Mouse (Mus musculus) adrenal gland, postnatal 4 days (tissue): Measurements from ENCODE around the gene Troap. TPM values are rescaled to one million over a fixed set of nuclear protein-coding genes. Genes with fewer than 3 reads are reported as not detected.

Experiments
- DNase-seq, 2 experiments: peaks; one replicate each; pipeline ENCODE4 v3.0.0; 2021 to 2022; ENCODE audit warnings: low spot score in 2 of 2, mixed read lengths in 2 of 2
- microRNA-seq: library from miRNA; unstranded; fragments of <30 nt; microRNA quantifications from one replicate; pipeline ENCODE4 v1.2.0, GENCODE M21; 2021
- total RNA-seq, 2 experiments: library from RNA; stranded (reverse); gene quantifications; 2 replicates each; pipeline ENCODE4 v1.2.3; 2021

The Troap gene
- total RNA-seq, 2 experiments from 2014 or later: 14.5 to 17.1 TPM

DNA sequence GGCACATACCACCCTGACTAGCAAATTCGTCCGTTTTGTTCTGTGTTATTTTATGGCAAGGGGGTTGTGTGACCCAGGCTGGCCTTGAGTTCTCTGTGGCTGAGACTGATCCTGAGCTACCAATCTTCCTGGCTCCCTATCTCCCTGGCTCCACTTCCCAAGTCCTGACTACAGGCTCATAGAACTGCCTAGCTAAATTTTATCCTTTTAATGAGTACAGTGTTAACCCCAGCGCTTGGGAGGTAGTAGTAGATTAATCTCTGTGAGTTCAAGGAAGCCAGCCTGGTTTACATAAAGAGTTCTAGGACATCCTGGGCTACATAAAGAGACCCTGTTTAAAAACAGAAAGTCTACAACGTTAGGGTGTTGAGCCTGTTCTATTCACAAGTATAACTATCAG is 37.4 kb downstream of the Troap start:
- no peak for DNase-seq

DNA sequence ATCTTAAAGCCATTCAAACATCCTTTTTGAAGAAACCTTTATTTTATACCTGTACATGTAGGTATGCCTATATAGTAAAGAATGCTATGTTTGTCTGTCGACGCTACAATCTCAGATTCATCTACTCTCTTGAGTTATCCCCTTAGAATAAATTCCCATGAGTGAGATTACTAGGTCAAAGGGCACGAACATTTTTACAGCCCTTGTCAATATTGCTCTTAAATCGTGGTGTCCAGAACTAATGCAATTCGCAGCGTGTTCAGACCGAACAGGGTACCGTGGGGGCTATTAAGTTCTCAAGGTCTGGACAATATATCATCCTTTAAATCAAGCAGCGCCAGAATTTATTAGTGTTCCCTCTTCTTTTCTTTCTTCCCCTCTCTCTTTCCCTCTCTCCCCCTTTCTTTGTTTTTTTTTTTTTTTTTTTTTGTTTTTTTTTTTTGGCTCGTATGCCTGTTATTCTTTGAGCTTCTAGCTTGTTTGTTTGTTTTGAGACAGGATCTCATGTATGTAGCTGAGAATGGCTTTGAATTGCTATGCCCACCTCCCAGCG is 38.5 kb downstream of the Troap start:
- DNase-seq: no peak

GRCm38 (mm10) chr15:99113396-99113975 is 39.1 kb downstream of the Troap start:
- DNase-seq: no peak

DNA sequence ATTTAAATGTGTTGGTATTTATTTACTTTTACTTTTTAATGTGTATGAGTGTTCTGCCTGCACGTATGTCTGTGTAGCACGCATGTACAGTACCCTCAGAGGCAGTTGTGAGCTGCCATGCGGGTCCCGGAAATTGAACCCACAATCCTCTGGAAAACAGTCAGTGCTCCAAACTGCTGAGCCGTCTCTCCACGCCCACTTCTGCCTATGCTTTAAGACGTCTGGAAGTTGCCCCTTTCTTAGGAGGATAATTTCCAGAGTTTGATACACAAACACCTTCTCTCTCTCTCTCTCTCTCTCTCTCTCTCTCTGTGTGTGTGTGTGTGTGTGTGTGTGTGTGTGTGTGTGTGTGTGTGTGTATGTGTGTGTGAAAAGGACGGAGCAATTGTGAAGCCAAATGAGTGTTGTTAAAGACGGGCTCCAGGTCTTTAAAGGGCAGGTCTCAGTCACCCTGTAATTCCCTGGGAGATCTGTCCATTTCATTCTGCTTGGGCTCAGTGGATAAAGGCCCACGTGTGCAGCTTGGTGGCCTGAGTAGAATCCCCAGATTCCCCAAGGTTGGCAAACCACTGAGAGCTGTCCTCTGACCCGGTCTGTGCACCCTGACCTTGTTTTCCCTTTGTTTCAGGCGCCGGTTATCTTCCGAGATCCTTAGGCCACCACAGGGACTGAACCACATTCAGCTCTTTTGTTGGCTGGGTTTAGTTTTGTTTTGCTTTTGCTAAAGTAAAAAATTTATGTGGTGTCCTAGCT is 40.1 kb downstream of the Troap start:
- no peak for DNase-seq

DNA sequence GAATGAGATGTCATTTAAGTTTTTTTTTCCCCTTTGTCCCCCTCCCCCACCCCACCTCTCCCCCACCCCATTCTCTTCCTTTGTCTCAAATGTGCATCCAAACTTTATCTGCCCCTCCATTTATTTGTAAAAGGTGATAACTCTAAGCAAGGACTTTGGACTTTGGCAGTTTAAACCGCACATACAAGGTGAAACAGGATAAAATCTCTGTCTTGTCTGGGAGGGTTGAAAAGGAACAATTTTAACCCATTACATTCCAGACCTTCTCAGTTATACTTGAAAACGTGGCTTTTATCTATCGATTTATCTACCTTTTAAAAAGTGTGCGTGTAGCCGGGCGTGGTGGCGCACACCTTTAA is 40.7 kb downstream of the Troap start:
- no peak for DNase-seq

DNA sequence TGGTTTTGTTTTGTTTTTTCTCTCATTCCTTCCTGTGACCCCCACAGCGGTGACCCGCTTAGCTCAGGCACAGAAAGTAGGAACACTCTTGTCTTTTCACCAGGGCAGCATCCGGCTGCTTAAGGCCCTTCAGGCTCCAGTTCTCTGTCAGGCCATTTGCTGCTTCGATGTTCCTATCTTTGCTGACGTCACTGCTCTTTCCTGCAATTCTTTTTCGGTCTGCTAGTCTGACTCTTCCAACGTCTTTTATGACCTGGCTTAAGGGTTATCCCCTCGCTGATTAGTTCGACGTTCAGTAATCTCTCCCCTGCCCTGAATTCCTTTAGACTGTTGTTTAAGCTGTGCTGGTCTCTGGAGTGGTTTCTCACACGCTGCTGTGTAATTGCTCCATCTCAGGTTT is 42.2 kb downstream of the Troap start:
- DNase-seq: no peak

DNA sequence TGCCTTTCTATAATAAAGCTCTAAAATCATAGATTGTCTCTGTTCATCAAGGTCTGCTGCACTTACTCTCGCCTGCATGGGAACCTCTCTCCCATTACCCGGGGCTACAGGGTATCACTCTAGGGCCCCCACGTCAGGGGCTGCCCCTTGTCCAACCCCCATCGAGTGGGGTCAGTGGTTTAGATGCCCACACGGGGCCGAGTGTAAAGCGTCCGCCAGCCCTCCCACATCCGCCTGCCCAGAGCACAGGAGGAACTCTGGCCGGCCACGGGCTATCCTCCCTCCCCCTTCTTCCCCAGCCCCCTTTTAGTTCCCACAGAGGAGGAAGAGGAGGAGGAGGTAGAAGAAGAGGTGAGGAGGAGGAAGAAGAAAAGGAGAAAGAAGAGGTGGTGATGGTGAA is 46.4 kb downstream of the Troap start:
- DNase-seq: no peak

DNA sequence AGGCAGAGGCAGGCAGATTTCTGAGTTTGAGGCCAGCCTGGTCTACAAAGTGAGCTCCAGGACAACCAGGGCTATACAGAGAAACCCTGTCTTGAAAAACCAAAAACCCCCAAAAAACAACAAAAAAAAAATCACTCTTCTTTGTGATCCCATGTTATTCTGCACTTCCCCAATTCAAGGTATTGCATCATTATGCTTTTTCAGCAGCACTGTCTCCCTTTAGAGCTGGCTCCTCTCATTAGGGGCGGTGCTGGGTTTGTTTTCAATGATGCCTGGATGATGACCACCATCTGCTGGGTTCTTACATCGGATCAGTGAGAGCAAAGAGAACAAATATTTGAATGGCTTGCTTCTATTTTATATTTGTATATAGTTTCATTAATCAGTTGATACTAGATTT is 48.3 kb downstream of the Troap start:
- no peak for DNase-seq

GRCm38 (mm10) chr15:99125711-99126080 is 51.3 kb downstream of the Troap start, which contains the start of gene Spats2:
TSS of gene Spats2 (plus strand) at chr15:99125916.
- DNase-seq: no peak

GRCm38 (mm10) chr15:99126081-99126815 is 51.9 kb downstream of the Troap start:
- DNase-seq: peak; percentile 75 to 76

- no peak for DNase-seq
These were observed 52.5 kb downstream of the Troap start for GRCm38 (mm10) chr15:99126816-99127365.

- DNase-seq: no peak
These were observed 53.6 kb downstream of the Troap start for GRCm38 (mm10) chr15:99127851-99128522.

DNA sequence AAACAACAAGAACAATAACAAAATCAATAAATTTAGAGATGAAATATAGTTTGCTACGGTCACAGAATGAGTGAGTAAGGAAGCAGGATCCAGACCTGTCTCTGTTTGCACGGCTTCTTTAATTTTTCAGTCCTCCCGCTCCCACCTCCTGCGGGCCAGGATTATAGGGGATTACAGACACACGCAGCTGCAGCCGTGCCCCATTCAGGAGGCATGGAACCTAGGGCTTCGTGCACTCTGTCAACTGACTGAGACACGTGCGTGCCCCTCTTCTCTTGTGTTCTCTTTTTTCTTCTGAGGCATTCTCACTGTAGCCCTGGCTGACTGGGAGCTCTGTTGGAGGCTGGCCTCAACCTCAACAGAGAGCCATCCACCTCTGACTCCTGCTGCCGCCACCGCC is 55.1 kb downstream of the Troap start:
- no peak for DNase-seq

DNA sequence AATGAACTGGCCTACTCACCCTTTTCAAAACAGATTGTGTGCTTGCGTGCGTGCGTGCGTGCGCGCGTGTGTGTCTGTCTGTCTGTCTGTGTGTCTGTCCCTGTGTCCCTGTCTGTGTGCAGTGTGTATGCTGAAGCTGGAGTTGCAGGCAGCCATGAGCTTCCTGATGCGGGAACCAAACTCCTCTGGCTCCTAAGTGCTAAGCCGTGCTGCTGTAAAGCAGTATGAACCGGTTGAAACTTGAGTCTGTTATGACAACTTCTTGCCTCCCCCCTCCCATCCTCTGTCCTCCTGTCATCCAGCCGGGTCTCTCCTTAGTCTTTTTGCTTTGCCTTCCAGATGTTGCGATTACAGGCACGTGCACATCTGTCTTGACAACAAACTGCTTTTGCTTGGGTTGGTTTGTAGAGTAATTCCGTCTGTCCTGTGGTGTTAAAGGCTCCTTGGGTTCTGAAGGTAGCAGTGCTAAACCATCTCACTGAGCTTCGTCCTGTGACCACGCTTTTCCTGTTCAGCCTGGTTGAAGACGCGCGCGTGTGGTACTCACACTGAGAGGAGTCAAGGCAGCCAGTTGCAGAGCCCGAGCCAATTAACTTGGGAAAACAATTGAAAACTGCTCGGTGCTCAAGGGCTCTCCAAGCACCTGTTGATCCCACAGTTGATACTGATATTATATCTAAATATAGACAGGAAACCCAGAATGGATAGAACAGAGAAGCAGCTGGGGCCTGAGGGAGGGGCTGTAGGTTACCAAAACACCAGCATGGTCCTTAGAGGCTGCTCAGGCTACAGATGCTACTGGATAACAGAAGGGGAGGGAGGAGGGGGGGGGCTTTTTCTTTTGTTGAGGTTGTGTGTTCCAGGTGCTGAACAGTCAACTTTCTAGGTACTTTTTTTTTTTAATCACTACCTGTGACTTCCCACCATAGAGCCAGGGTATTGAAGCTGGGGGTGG is 55.9 kb downstream of the Troap start:
- DNase-seq: no peak

Small RNAs within 50 kb of the gene (microRNA-seq; reads per million reads assigned to microRNA genes)
- not detected for gene Mir6960

Other genes with a start within 250 kb of the Troap start
- 10 to 100 TPM; 66.4 to 68.2 TPM for gene Prkag1, start 243.1 kb upstream of the Troap start, total RNA-seq
- gene Kmt2d, start 203.4 kb upstream of the Troap start, total RNA-seq: 10 to 100 TPM; 68.9 to 71.5 TPM
- 1 to 10 TPM; 3.9 to 6.2 TPM for gene Rhebl1, start 180.0 kb upstream of the Troap start, total RNA-seq
- 1 to 10 TPM; 2.1 to 2.9 TPM for gene Dhh, start 176.0 kb upstream of the Troap start, total RNA-seq
- 10 to 100 TPM; 41.5 to 45.9 TPM for gene Lmbr1l, start 156.3 kb upstream of the Troap start, total RNA-seq
- gene Tuba1b, start 140.0 kb upstream of the Troap start, total RNA-seq: 100 to 1,000 TPM; 512 to 526 TPM
- gene Gm49450, start 121.0 kb upstream of the Troap start, total RNA-seq: not detected
- 100 to 1,000 TPM; 323 to 446 TPM for gene Tuba1a, start 120.9 kb upstream of the Troap start, total RNA-seq
- gene Tuba1c, start 44.7 kb upstream of the Troap start, total RNA-seq: 100 to 1,000 TPM; 200 to 217 TPM
- gene Prph, start 19.4 kb upstream of the Troap start, total RNA-seq: 10 to 100 TPM; 26.7 to 68.4 TPM
- gene C1ql4, start 13.2 kb downstream of the Troap start, total RNA-seq: under 1 TPM in 1 of 2 experiments, not detected in 1; 0.20 TPM
- gene Dnajc22, start 18.6 kb downstream of the Troap start, total RNA-seq: 1 to 10 TPM; 3.7 to 6.4 TPM
- 10 to 100 TPM; 30.7 to 34.1 TPM for gene Spats2, start 51.3 kb downstream of the Troap start, total RNA-seq
- gene Kcnh3, start 150.3 kb downstream of the Troap start, total RNA-seq: 1 to 10 TPM; 3.8 to 6.7 TPM
- gene Mcrs1, start 177.4 kb downstream of the Troap start, total RNA-seq: 10 to 100 TPM; 72.0 to 72.8 TPM
- gene Prpf40b, start 220.5 kb downstream of the Troap start, total RNA-seq: 10 to 100 TPM; 68.7 to 77.8 TPM
- gene Fam186b, start 221.3 kb downstream of the Troap start, total RNA-seq: 1 to 10 TPM; 1.6 to 2.4 TPM